Mouse (Mus musculus): ENCODE measurements around the gene Syt7.

The Syt7 gene

DNA sequence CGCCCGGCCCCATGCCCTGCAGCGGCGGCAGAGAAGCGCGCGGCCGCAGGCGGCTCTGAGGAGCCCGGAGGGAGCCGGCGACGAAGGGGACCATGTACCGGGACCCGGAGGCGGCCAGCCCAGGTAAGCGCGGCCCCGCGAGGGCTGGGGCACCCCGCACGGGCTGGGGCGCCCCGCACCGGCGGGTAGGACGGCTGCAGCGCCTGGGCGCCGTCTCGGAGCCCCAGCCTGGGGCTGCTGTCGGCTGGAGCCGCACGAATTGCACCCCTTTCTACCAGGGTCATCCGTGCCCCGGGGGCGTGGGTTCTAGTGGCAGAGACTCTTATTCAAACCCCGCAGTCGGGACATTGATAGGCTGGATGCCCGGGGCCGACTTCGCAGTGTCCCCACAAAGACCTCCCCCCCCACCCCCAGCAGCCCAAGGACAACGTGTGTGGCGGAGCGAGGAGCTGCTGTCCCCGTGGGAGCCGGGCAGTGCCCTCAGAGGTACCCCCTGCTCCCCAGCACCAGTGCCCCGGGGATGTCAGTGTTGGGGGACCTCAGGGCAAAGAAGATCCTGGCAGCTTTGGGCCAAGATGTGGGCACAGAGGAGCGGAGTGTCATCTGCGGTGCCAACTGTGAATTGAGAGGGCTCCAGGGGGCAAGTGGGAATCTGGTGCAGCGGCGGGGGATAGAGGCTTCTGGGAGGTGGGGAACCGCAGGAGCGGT is 655 bp downstream of the Syt7 start:
- DNase-seq (ENCODE audit: low read depth, low spot score): no peak

DNA sequence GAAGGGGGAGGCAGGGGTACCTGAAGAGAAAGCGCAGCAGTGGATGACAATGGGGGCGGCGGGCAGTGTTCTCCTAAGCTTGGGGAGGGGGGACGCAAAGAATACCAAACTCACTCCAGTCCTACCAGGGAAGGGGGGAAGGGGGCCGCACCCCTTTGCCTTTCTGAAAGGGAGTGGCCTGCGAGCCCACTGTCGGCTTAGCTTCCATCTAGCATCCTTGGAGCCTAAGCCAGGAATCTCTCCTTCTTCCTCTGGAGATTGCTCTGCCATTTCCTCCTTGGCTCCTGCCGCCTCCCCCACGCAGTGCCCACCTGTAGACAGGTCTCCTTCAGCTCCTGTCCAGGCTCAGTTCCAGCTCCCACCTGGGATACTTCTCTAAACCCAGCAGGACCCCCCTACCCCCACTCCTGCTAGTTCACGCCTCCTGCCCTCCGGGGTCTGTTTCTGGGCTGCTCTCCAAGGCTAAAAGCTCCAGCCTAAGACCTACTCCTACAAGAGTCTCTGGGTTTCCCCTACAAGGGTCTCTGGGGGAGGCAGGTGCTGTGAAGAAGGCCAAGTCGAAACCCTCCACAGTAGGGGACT is 1.3 kb downstream of the Syt7 start:
- DNase-seq (ENCODE audit: low read depth, low spot score): no peak

DNA sequence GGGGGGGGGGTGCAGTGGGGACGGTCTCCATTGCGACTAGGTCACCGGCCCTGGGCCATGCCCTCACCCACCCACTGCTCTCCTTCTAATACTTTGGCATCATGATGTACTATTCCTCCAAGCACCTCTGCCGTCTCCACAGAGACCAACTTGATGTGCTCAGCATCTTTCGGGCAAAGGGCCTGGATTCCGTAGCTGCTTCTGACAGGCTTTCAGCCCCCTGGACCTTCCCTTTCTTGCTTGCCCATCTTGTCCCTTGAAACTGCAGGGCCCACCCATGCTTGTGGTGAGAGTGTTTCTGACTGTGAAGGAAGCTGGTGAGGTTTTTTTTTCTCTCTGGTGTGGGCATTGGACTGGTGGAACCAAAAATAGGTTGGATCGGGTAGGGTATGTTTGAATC is 2.1 kb downstream of the Syt7 start:
- no peak for DNase-seq (ENCODE audit: low read depth, low spot score)

DNA sequence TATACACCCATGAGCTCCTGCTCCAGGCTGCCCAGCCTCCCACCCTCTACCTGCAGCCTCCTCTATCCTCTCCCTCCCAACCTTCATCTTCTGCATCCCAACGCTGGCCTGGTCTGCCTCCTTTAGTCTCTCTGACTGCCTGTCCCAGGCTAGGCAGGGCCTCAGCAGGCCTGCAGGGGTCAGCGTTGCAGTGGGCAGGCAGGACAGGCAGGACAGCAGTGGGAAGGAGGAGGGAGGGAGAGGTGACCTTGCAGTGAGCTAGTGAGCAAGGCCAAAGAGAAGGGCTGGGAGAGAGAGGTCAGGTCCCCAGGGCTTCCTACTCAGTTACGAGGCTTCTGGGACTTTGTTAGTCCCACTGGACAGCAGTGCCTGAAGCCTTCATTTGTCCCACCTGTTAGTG is 3.1 kb downstream of the Syt7 start:
- DNase-seq (ENCODE audit: low read depth, low spot score): no peak

DNA sequence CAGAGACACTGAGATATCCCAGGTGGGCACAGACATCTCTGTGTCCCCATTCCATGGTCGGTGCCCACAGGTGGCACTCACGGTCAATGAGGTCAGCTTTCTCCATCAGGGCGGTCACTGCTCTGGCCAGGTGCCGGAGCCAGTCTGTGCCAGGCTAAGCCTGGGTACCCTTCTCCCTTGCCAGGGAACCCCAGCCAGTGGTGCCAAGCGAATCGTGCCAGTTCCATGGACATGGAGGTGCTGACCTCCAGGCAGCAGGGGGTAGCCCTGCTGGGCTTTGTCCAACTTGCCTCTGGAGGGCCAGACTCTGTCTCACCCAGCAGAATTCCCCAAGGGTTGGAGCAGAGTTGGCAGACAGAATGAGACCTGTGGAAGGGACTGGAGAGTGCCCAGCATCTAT is 4.6 kb downstream of the Syt7 start:
- DNase-seq (ENCODE audit: low read depth, low spot score): no peak

DNA sequence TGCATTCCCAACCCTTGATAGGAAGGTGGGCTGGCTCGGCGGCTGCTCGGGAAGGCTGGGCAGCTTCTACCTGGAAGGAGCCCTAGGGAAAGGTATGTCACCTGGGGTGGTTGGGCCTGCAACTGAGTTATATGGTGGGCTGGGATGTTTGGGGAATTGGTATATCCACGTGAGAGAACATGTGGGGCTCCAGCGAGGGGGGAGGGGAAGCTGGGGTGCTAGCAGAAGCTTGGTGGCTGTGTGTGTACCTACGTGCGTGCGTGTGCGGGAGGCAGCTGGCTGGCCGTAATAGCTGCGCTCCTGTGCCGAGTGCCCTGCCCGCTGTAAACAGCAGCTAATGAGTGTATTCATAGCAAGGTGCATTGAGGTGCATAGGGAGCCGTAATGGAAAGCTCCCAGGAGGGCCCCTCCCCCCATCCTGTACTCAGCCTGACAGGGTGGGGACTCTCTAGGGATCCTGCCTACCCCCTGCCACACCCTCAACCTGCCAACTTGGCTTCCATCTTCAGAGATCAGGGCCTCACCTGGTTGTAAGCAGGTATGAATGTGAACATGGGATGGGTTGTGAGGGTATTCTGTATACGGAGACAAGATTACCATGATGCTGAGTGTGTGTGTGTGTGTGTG is 5.1 kb downstream of the Syt7 start:
- DNase-seq (ENCODE audit: low read depth, low spot score): no peak

DNA sequence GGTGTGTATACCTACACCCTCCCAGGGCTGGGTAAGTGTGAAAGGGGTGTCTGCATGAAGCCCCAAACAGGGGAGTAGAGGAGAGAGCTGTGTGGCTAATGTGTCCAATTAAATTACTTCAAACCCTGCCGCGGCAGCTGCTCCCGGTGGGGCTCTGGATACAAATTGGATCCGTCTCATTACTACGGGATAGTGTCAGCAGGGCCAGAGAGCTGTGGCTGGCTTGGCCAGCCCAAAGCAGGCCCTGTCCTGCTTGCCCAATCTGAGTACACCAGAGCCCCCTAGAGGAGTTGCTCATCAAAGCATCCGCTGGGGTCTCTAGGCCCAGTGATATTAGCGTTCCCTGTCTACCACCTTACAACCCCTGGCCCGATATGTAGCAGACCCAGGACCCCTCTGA is 6.3 kb downstream of the Syt7 start:
- no peak for DNase-seq (ENCODE audit: low read depth, low spot score)

DNA sequence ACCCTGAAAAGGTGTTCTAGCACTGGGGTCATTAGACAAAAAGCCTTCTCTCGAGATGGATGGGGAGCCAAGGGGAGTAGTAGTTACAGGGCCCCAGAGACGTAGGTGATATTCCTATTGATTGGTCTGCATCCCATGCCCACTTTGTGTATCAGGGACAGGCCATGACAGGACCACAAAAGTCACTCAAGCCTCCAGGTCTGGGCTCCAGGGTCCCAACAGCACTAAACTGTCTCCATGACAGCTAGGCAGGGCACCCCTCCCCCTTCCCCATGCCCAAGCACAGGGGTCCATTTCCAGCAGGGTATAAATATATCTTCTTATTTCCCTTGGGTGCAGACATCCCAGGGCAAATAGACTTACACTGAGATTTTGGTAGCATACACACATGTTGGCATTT is 8.1 kb downstream of the Syt7 start:
- no peak for DNase-seq (ENCODE audit: low read depth, low spot score)

DNA sequence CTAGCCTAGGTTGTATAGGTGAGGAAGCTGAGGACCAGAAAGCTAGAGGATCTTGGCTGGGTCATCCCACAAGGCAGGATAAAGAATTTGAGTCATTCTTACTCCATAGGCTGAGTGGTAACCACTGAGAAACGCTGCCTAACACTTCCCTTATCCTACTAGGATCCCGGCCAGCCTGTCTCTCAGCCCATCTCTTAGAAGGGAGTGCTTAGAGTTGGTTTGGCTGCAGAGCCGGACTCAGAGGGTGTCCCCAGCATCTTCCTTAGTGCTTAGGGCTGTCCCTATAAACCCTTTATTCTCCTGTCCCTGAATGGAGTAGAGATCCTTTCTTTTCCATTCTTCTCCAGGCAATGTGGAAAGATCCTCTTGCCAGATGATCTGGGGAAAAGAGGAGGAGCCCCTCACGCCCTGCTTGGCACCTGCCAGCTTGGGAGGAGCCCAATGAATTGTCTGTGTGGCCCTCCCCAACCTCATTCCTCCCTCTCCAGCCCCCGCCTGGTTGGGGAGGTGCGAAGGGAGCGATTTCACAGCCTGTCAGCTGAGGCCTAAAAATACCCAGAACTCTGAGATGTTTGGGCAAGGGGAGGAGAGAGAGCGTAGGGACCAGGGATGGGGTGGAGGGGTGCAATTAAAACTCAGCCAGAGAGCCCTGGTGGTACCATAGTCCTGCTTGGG is 8.7 kb downstream of the Syt7 start:
- no peak for DNase-seq (ENCODE audit: low read depth, low spot score)

DNA sequence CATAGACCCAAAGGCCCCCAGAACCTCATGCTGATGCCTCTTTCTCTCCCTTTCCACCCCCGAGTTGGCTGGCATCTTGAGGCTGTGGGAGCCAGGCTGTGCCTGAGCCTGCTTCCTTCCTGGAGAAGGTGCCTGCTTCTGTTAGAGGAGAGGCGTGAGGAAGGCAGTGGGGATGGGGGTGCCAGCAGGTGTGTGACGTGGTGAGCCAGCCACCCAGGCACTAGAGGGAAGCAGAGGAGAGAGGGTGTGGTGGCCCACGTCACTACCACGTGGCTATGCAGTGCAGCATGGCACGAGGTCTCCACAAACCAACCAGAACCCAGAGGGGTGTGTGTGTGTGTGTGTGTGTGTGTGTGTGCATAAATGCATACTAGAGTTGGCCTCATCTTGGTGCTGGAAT is 9.4 kb downstream of the Syt7 start:
- DNase-seq (ENCODE audit: low read depth, low spot score): no peak

DNA sequence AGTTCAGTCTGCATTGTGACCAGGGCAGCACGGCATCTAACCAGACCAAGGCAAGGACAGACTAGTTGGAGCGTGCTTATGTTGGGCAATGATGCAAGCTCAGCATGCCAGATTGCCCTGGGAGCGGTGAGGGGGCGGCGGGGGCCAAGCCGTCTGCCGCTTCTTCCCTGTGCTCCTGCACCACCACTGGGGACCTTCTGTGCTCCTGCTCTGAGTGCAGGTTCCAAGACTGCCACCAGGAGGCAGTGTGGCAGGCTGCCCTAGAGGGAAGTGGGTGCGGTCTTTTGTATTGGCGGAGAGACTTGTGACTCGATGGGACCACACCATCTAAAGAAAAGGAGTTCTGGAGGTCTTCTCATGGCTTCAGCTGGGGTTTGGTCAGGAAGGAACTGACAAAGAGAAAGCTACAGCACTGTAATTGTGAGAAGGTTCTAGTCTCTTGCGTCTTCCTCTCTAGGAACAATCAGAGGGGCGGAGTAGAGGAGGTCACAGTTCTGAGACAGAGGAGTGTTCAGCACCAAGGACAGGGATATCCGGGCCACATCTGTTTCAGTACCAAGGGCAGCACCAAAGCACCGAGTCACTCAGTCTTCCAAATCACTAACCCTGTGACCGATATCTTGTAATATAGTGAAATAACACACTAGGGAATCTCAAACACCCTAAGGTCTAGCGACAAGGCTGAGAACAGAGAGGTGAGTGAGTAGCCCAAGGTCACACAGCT is 14.0 kb downstream of the Syt7 start:
- no peak for DNase-seq (ENCODE audit: low read depth, low spot score)

DNA sequence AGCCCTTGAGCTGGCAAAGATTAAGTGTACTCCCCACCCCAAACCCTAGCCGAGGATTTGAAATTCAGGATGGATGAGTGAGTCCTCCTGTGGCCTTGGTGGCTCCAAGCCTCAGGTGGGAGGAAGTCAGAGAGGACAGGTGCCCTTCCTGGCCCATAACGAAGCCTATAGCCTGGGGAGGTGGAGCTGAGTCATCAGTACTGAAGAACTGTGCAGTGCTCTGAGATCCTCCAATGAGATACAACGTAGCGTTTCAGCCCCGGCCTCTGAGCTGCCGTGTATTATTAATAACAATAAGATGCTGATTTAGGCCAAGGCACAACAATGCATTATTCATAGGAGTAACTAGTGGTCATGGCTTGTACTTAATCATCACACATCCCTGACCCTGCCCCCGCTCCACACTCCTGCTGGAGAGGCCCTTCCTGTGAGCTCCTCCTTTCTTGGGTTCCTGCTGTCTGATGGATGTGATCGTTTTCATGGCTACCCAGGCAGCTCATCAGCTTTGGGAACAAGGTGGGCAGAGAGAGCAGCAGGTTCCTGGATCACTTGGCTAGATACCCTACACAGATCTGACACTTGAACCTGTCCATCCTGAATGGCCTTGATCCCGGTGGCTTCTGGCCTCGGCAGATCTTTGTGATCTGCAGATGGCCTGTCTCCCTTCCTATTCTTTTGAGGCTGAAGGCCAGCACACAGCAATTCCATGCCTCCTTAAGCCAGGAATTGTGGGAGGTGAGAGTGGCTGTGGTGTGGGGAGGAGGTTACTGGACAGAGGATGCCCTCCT is 14.9 kb downstream of the Syt7 start:
- no peak for DNase-seq (ENCODE audit: low read depth, low spot score)

DNA sequence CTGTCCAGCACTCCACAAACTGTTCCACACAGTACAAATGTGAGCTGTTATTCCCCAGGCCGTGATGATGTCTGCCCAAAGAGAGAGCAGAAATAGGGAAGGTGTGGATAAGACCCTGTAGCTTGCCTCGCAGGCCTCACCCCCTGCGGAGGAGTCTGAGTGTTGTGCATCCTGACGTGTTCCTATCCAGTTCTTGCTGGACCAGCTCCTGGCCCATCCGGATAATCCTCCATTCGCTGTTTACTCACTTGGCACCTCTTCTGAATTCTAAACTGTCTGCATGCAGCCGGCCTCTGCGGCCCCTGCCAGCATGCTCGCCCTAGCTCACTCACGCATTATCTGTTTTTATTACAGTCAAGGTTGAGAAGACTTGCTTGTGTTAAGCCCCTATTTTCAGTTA is 15.5 kb downstream of the Syt7 start:
- no peak for DNase-seq (ENCODE audit: low read depth, low spot score)

DNA sequence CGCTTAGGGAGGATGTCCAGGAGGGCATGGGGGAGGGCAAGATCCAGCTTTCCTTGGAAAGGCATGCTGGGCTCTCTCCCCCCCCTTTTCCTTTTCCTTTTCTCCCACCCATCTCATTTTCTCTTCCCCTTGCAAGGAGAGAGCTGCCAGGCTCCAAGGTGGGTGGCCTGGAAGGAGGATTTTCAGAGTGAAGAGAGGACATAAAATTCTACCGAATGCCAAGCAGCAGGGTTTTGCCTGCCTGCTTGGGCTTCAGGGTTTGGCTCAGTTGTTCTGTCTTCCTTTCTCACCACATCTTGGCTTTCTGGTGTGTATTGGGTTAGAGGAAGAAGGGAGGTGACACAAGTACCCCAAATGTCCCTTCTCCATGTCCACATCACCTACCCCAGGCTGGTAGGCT is 16.0 kb downstream of the Syt7 start:
- no peak for DNase-seq (ENCODE audit: low read depth, low spot score)

DNA sequence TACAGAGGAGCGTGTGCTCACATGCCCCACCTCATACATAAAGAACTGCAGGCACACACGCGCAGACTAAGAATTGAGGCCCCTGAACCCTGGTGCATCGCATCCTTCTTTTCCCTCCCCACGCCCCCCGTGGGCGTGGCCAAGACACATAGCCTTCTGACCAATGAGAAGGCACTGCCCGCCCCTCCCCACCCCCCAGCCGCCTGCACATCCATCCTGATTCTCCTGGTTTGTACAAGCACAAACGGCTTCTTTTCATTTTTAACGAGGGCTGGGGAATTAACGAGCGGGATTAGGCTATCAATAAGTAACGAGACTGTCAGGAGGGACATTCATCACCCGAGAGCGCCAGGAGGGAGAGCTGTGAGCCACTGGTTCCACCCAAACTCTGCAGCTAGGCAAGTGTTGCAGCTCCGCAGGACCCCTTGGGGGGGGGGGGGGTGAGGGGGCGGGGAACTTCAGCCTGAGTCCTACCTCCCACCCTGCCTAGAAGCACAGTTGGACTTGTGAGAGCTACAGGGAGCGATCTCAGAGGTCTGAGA is 24.9 kb downstream of the Syt7 start:
- DNase-seq (ENCODE audit: low read depth, low spot score): no peak

DNA sequence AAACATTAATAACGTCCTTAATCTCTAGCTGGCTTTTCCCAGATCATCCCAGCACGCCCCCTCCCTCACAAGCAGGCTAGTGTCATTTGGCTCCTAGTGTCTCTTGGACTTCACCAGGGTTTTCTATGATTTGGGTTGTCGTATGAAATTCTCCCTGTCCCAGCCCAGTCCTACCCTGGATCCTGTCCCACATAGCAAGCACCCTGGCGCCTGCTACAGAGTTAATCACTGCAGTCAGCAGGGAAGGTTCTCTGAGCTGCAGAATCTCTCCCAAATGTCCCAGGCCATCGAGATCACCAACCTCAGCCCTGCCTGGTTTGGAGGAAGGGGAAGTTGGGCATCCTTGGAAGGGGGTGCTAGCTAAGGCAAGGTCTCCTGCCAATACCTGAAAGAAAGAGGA is 26.6 kb downstream of the Syt7 start:
- no peak for DNase-seq (ENCODE audit: low read depth, low spot score)

DNA sequence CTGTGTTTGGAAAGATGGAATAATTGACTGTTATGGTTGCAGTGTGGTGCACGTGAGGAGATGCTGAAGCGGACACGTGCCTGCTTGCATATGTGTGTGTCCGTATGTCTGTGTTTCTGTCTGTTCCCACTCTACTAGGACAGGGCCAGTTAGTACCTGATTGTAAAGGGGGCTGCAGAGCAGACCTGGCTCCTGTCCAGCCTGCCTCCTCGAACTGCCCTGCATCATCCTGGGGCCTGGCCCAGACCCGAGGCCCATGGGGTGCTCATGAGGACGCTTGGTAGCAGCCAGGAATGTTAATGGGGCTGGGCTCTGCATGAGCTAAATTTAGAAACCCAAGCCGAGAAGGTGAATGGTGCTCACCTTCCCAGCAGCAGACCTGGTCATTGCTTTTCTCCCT is 28.0 kb downstream of the Syt7 start:
- DNase-seq (ENCODE audit: low read depth, low spot score): no peak

DNA sequence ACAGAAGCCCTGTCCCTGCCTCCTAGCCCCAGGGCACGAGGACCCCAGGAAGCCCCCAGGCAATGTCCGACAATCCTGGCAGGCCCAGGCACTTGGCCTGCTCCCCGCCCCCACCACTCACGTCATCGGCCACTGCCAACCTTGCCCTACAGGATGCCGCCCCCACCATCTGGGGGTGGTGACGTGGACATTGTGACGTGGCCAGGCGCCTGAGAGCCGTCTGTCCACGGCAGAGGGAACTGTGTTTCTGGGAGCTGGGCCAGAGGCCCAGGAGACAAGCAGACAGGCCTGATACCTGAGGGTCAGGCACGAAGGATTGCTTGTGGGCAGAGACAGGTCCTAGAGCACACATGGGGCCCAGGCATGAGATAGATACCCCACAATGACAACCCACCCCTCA is 28.5 kb downstream of the Syt7 start:
- no peak for DNase-seq (ENCODE audit: low read depth, low spot score)

DNA sequence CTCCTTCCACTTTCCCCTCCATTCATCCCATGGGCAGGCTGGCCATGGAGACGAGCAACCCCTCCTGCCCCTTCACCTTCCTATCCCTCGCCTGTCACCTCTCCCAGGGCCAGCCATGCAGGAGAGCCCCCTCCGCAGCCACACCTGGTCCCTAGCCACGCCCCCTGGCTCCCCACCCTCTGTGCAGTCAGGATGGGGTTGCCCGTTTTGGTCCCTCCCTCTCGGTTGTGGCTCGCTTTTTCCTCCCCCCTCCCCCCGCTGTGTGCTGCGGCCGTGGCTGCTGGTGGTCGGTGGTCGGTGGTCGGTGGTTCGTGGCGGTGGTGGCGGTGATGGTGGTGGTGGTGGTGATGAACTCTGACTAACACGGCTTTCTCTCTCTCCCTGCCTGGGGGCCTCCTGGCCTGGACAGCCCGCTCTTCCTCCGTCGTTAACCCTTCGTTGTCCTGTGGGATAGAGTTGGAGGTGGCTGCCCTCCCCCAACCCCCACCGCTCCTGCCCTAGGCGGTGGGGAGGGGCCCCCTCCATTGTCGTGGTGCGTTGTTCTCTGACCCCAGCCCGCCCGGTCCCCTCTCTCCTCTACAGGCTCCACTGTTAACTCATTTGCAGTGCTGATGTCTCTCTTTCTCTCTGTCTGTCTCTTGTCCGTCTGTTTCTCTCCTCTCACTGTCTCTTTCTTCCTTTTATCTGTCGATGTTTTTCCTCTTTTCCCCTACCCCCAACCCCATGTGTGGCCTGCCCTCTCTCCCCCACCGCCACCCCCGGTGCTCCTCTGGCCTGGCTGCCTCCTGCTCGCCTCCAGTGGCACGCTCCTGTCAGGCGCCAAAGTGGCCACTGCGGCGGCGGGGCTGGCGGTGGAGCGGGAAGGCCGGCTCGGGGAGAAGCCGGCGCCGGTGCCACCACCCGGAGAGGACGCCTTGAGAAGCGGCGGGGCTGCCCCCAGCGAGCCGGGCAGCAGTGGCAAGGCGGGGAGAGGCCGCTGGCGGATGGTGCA is 33.4 kb downstream of the Syt7 start:
- no peak for DNase-seq (ENCODE audit: low read depth, low spot score)

DNA sequence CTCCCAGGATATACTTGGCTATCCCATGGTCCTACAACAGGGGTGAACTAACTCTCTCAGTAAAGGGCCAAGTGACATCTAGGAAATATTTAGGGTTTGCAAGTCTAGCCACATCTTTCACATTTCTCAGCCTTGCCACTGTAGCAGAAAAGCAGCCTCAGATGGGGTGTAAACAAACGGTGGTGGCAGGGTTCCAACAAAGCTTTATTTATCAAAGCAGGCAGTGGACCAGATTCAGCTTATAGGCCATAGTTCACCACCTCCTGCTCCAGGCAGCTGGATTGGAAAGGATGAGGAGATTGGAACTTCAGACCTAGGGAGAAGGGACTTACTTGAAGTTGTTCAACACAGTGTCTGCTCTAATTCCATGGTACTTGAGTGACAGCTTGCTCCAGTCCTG is 35.9 kb downstream of the Syt7 start:
- no peak for DNase-seq (ENCODE audit: low read depth, low spot score)

Measured in CD4-positive helper T cell, adult 2 months (primary cell).